Mouse (Mus musculus): ENCODE data around the gene Insrr. TPM values are rescaled to one million over a fixed set of nuclear protein-coding genes. Genes with fewer than 3 reads are reported as not detected.

Gene Insrr
- polyA plus RNA-seq, 1 experiment from 2014 or later = 0.03 TPM

GRCm38 (mm10) chr3:87778283-87778682 lies 18.5 kb upstream of the Insrr start:
- no peak for ATAC-seq (ENCODE audit: low read depth)

GRCm38 (mm10) chr3:87779086-87779485 lies 17.7 kb upstream of the Insrr start:
- DNase-seq (no peak), ATAC-seq (ENCODE audit: low read depth) (no peak)
- Histone ChIP-seq H3K4me1 (replicated peaks) (no peaks in the 10 kb centered on the region), H3K27me3 (peaks cover 33% of the 10 kb centered on the region), H3K36me3 (no peaks in the 10 kb centered on the region), H3K4me2 (no peak overlapping the region), H3K9ac (no peak overlapping the region), H3K27ac (no peak overlapping the region), H3K9me3 (replicated peaks) (no peaks in the 10 kb centered on the region), H3K4me3 (replicated peaks) (no peak overlapping the region)
- 34% methylated on average over 2 of the region's 2 CpGs for WGBS (ENCODE audit: insufficient replicate concordance)

More at GRCm38 (mm10) chr3:87778283-87778682, 18.5 kb upstream of the Insrr start:
- H3K9me3 ChIP-seq (replicated peaks) = no peaks in the 10 kb centered on the region
- WGBS (ENCODE audit: insufficient replicate concordance) = 53% methylated on average over 23 of the region's 23 CpGs
- H3K27ac ChIP-seq = no peak overlapping the region
- no peak overlapping the region for H3K4me3 ChIP-seq (replicated peaks)
- no peaks in the 10 kb centered on the region for H3K36me3 ChIP-seq
- H3K4me2 ChIP-seq = no peak overlapping the region
- H3K9ac ChIP-seq = no peak overlapping the region
- no peaks in the 10 kb centered on the region for H3K4me1 ChIP-seq (replicated peaks)
- no peak for DNase-seq
- peaks cover 33% of the 10 kb centered on the region for H3K27me3 ChIP-seq

GRCm38 (mm10) chr3:87783282-87784023 lies 13.3 kb upstream of the Insrr start:
- Histone ChIP-seq H3K27ac (no peak overlapping the region), H3K4me1 (replicated peaks) (no peaks in the 10 kb centered on the region), H3K4me2 (no peak overlapping the region), H3K36me3 (no peaks in the 10 kb centered on the region), H3K9me3 (replicated peaks) (no peaks in the 10 kb centered on the region), H3K27me3 (peaks cover 19% of the 10 kb centered on the region; the same call in 1 of the 2 replicates), H3K9ac (no peak overlapping the region), H3K4me3 (replicated peaks) (no peak overlapping the region)
- 79% methylated on average over 25 of the region's 25 CpGs for WGBS (ENCODE audit: insufficient replicate concordance)
- DNase-seq = no peak
- no peak for ATAC-seq (ENCODE audit: low read depth)

- H3K4me2 ChIP-seq = no peak overlapping the region
- H3K36me3 ChIP-seq = no peaks in the 10 kb centered on the region
- DNase-seq (no peak), ATAC-seq (ENCODE audit: low read depth) (no peak)
- H3K4me3 ChIP-seq (replicated peaks) = no peak overlapping the region
- no peaks in the 10 kb centered on the region for H3K9me3 ChIP-seq (replicated peaks)
- 0 out of 2 replicates have a peak, but pooled peaks cover 3% of the 10 kb centered on the region for H3K4me1 ChIP-seq (replicated peaks)
- H3K27ac ChIP-seq = no peak overlapping the region
- H3K27me3 ChIP-seq = peaks cover 3% of the 10 kb centered on the region; the same call in 1 of the 2 replicates
- no peak overlapping the region for H3K9ac ChIP-seq
- 35% methylated on average over 5 of the region's 5 CpGs for WGBS (ENCODE audit: insufficient replicate concordance)
Measured at GRCm38 (mm10) chr3:87785156-87785555, 11.6 kb upstream of the Insrr start.

GRCm38 (mm10) chr3:87785626-87786214 lies 11.0 kb upstream of the Insrr start:
- Histone ChIP-seq H3K9ac (no peak overlapping the region), H3K4me3 (replicated peaks) (no peak overlapping the region), H3K27me3 (peaks cover 1% of the 10 kb centered on the region; the same call in 1 of the 2 replicates), H3K4me1 (replicated peaks) (0 out of 2 replicates have a peak, but pooled peaks cover 3% of the 10 kb centered on the region), H3K4me2 (no peak overlapping the region), H3K9me3 (replicated peaks) (no peaks in the 10 kb centered on the region), H3K27ac (no peak overlapping the region), H3K36me3 (no peaks in the 10 kb centered on the region)
- 54% methylated on average over 6 of the region's 6 CpGs for WGBS (ENCODE audit: insufficient replicate concordance)
- DNase-seq = no peak
- no peak for ATAC-seq (ENCODE audit: low read depth)

GRCm38 (mm10) chr3:87789248-87789647 lies 7.5 kb upstream of the Insrr start:
- Histone ChIP-seq H3K27me3 (peaks cover 36% of the 10 kb centered on the region), H3K9me3 (replicated peaks) (no peaks in the 10 kb centered on the region), H3K27ac (no peak overlapping the region), H3K4me1 (replicated peaks) (0 out of 2 replicates have a peak, but pooled peaks cover 3% of the 10 kb centered on the region), H3K4me2 (no peak overlapping the region), H3K4me3 (replicated peaks) (no peak overlapping the region), H3K9ac (no peak overlapping the region), H3K36me3 (no peaks in the 10 kb centered on the region)
- ATAC-seq (ENCODE audit: low read depth) (0 out of 2 replicates have a peak, but pooled peaks have one; percentile 26), DNase-seq (no peak)
- WGBS (ENCODE audit: insufficient replicate concordance) = 29% methylated on average over 1 of the region's 1 CpGs

GRCm38 (mm10) chr3:87789768-87790167 lies 7.0 kb upstream of the Insrr start:
- Histone ChIP-seq H3K36me3 (no peaks in the 10 kb centered on the region), H3K4me1 (replicated peaks) (peaks cover 5% of the 10 kb centered on the region; the same call in 1 of the 2 replicates), H3K9me3 (replicated peaks) (no peaks in the 10 kb centered on the region), H3K27ac (no peak overlapping the region), H3K27me3 (peaks cover 42% of the 10 kb centered on the region), H3K4me2 (no peak overlapping the region), H3K9ac (no peak overlapping the region), H3K4me3 (replicated peaks) (no peak overlapping the region)
- WGBS (ENCODE audit: insufficient replicate concordance) = 40% methylated on average over 5 of the region's 5 CpGs
- ATAC-seq (ENCODE audit: low read depth) (no peak), DNase-seq (no peak)

GRCm38 (mm10) chr3:87794922-87795325 lies 1.8 kb upstream of the Insrr start, which contains the start of gene Ntrk1:
Gene Ntrk1 (minus strand): TSS chr3:87795162.
- H3K4me2 ChIP-seq = peak within 1 kb of the TSS; percentile 45
- H3K4me1 ChIP-seq (replicated peaks) = peaks cover 11% of the 10 kb centered on the region
- no peak for ATAC-seq (ENCODE audit: low read depth)
- peak within 1 kb of the TSS; percentile 30 for H3K4me3 ChIP-seq (replicated peaks)
- 4% methylated on average over 38 of the region's 47 CpGs for WGBS (ENCODE audit: insufficient replicate concordance)
- no peak for DNase-seq
- peaks cover 92% of the 10 kb centered on the region for H3K27me3 ChIP-seq
- H3K36me3 ChIP-seq = no peaks in the 10 kb centered on the region
- H3K9me3 ChIP-seq (replicated peaks) = no peaks in the 10 kb centered on the region
- no peak within 1 kb of the TSS for H3K27ac ChIP-seq
- H3K9ac ChIP-seq = no peak within 1 kb of the TSS

GRCm38 (mm10) chr3:87795336-87796277 lies 1.1 kb upstream of the Insrr start:
- H3K36me3 ChIP-seq = no peaks in the 10 kb centered on the region
- no peaks in the 10 kb centered on the region for H3K9me3 ChIP-seq (replicated peaks)
- no peak overlapping the region for H3K9ac ChIP-seq
- WGBS (ENCODE audit: insufficient replicate concordance) = 12% methylated on average over 33 of the region's 33 CpGs
- peak overlapping the region; percentile 30 for H3K4me3 ChIP-seq (replicated peaks)
- peaks cover 9% of the 10 kb centered on the region for H3K4me1 ChIP-seq (replicated peaks)
- DNase-seq (peak; percentile 6), ATAC-seq (ENCODE audit: low read depth) (no peak)
- H3K4me2 ChIP-seq = peak overlapping the region; percentile 45
- no peak overlapping the region for H3K27ac ChIP-seq
- H3K27me3 ChIP-seq = peaks cover 99% of the 10 kb centered on the region

GRCm38 (mm10) chr3:87801681-87802080 lies 4.9 kb downstream of the Insrr start:
- no peak for ATAC-seq (ENCODE audit: low read depth)
- no peak overlapping the region for H3K9ac ChIP-seq

More at GRCm38 (mm10) chr3:87801681-87802080, 4.9 kb downstream of the Insrr start:
- H3K27me3 ChIP-seq = peaks cover 98% of the 10 kb centered on the region
- H3K4me1 ChIP-seq (replicated peaks) = peaks cover 8% of the 10 kb centered on the region; the same call in 1 of the 2 replicates
- no peaks in the 10 kb centered on the region for H3K9me3 ChIP-seq (replicated peaks)
- no peaks in the 10 kb centered on the region for H3K36me3 ChIP-seq
- WGBS (ENCODE audit: insufficient replicate concordance) = 46% methylated on average over 5 of the region's 5 CpGs
- no peak overlapping the region for H3K4me3 ChIP-seq (replicated peaks)
- H3K4me2 ChIP-seq = no peak overlapping the region
- H3K27ac ChIP-seq = no peak overlapping the region
- DNase-seq = no peak
